Mouse (Mus musculus): ENCODE data around the gene Zranb1.

GRCm38 (mm10) chr7:132921971-132922370 lies 9.0 kb upstream of the Zranb1 start:
- TF ChIP-seq CTCF (IDR thresholded peaks at IDR 0.05; ENCODE audit: low read depth, low read length): no peak
- no peak for TF ChIP-seq GATA1 (IDR thresholded peaks at IDR 0.05; ENCODE audit: borderline replicate concordance, low read length)
- TF ChIP-seq POLR2AphosphoS5 (IDR thresholded peaks at IDR 0.05; ENCODE audit: insufficient replicate concordance, low read depth, low read length): no peak
- TF ChIP-seq TAL1 (conservative IDR thresholded peaks at IDR 0.05; ENCODE audit: low read depth, low read length): no peak

Measured in G1E (cell line).